Mouse (Mus musculus): ENCODE data around the gene Gng12. TPM values are rescaled to one million over a fixed set of nuclear protein-coding genes. Genes with fewer than 3 reads are reported as not detected.
A peak's percentile ranks its signal among the peaks of the same experiment; 100 is the strongest.

Gng12 gene
- polyA plus RNA-seq, 1 experiment: 32.4 TPM

DNA sequence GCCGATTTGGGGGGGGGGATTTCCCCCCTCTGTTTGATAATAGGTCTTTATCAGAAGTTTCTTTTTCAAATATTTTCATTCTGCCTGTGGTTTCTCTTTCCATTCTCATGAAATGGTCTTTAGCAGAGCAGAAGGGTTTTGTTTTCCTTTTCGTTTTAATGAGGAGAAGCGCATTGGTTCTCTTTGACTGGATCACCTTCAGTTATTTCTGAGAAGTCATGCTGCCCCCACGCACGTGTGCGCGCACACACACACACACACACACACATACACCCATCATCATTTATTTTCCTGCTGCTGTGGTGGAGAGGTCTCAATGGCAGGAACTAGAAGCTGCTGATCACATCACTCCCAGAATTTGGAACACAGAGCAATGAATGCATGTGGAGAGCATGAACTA lies 20.8 kb downstream of the Gng12 start:
- DNase-seq (ENCODE audit: low read depth): no peak

DNA sequence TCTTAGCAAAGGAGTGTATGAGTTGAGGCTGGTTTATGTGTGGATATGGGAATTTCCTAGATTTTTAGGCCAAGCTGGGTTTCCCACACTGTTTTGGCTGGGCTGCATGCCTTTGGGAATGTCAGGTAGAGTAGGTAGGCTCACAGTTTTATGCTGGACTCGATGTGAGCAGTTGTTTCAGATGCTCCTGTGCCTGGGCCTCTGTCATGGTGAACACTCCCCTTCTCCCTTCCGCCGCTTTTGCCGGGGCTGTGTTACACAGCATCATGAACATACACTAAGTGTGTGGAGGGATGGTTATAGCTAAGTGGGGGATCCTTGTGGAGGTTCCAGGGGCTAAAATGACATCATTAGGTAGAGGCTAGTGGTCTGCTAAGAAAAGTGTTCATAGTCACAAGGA lies 24.6 kb downstream of the Gng12 start:
- DNase-seq (ENCODE audit: low read depth): no peak

DNA sequence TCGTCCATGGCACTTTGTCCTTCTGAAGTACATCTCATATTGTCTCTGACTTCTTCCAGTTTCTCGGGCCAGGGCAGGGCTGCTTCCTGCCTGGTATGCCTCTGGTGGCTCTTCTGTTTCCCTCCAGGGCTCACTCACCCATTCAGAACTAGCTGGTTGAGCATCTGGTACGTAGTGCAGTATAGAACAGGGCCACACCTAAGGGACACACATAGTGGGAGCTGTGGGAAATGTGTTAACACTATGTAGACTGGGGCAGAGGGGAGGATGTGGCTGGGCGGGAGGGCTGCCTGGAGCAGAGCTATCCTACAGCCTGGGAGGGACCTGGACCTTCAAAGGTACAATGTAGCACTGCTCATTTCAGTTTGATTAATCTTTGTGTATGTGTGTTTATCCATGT lies 25.6 kb downstream of the Gng12 start:
- DNase-seq (ENCODE audit: low read depth): no peak

DNA sequence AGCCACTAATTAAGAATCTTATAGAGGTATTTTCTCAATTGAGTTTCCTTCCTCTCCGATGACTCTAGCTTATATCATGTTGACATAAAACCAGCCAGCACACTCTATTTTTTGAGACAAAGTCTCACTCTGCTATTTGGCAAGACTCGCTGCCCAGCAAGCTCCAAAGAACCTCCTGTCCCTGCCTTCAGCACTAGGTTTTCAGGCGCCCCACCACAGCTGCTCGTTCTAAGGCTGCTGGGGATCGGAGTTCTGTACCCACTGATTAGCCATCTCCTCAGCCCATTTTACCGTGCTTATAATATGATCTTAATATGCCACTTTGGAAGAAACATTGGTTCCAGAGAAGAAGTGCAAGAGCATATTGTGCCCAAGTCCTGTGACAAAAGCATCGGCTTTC lies 26.3 kb downstream of the Gng12 start:
- DNase-seq (ENCODE audit: low read depth): no peak

DNA sequence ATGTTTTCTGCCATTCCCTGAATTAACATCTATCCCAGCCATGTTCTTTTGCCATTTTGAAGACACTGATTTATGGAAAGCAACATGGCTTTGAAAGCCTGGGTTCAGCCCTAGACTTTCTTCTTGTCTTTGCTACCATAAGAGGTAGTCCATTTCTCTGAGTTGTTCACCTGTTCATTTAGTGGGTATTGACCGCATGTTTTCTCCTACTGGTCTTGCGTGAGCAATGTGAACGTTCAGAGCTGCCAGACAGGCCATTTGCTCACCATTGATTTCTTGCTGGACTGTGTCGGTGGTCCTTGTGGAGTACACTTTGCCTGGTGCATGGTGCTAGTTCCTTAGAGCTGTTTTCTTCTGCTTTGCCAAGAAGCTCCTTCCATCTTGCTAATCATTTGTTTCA lies 27.7 kb downstream of the Gng12 start:
- no peak for DNase-seq (ENCODE audit: low read depth)

DNA sequence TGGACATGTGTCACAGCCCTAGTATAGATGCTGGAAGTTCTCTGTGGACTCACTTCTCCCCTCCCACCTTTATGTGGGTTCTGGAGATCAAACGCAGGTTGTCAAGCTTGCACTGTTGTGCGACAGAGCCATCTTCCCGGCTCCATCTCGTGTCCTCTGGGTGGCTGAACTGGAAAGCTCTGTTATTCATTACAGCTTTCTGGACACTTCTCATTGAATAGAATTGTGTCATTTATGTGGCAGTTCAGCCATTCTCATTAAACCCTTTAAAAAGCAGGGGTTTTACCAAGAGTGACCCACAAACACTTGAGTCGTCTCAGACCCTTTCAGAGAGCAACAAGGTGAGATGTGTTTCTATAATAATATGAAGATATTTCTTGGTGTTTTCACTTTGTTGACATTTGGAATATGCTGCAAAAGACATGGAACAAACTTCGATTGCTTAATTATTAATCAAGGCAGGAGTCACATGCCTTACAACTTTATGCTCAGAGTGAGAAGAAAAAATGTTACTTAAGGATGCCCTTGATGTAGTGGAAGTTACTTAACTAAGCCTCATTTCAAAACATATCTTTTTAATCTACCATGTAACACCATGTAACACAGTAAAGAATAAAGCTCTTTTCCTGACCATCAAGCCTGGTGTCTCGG lies 28.2 kb downstream of the Gng12 start:
- DNase-seq (ENCODE audit: low read depth): no peak

DNA sequence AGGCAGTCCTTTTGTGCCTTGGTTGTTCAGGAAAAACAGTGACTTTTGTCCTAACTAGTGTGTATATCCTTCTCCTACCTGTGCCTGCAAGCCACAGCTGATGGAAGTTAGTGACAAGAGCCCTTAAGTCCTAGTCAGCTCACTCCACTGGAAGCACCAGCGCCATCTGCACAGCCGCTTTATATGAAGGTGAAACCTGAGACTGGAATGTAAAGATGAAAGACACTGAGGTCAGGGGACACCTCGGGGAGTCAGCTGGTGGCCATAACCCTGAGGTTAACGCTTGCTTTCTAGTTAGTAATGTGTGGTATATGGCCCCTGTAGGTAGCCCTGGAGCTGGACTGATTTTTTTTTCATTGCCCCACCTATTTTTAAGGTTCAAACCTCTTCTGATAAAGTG lies 30.1 kb downstream of the Gng12 start:
- DNase-seq (ENCODE audit: low read depth): no peak

DNA sequence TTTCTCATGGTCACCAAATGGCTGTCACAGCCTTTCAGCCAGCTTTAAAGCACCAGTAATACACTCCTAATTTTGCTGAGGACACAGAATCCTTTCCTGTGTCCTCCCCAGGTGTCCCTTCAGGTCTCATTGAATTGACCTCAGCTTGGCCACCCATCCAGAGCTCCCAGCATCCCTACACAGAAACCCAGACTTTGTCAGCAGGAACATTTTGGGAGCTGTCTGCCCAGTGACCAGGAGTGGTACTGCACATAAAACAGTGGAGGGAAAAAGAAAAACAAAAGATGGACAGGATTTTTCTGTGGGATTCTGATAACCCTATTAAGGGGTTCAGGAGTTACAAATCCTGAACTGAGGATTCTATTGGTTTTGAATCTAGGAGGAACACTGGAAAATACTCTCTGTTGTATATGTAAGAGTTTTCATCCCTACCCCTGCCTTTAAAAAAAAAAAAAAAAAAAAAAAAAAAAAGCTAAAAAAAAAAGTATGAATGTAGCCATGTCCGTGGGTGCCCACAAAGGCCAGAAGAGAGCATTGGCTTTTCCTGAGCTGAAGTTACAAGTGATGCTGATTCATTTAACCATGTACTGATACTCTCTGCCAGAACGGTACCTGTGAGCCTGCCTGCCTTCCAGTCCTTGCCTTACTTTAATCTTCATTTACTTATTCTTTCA lies 32.9 kb downstream of the Gng12 start:
- DNase-seq (ENCODE audit: low read depth): no peak

DNA sequence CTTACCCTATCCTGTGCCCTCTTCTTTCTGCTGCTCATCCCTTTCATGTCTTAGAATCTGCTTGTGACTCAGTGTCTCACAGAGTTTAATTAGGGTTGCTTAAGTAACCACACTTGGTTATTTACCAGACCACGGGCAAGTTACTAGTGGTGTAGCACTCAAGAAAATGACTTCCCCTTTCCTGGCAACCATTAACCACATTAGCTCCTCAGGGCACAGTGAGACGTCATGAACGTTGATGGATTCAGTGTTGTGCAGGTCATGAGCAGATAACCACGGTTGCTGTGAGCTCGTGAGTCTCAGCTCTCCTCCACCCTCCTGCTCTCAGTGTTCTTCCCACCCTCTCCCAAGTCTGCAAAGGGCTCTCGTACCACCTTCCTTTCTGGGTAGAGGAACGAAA lies 33.5 kb downstream of the Gng12 start:
- DNase-seq (ENCODE audit: low read depth): no peak

DNA sequence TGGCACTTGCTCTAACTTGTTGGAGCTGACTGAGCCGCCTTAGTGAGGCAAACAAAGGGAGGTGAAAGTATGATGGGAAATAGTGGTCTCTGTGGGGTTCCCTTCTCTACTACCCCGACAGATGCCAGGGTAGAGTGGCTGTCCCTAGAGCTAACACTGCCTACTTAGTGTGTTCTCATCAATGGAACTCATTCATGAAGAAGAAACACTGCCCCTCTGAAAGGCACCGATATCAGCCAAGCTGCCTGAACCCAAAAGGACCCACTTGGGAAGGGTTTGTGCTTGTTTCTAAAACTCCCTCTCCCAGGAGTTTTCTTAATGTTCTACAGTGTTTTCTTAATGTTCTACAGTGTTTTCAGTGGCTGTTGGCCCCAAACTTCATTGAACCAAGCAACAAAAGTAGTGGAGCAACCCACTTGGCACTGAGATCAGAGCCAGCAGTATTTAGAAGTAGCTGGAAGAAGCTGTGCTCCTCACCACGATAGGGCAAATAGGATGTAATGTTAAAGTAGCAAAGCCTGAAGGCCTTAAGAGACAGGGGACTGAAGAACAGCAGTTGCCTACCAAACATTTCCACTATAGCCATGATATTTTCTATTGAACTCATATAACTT lies 36.1 kb downstream of the Gng12 start:
- no peak for DNase-seq (ENCODE audit: low read depth)

DNA sequence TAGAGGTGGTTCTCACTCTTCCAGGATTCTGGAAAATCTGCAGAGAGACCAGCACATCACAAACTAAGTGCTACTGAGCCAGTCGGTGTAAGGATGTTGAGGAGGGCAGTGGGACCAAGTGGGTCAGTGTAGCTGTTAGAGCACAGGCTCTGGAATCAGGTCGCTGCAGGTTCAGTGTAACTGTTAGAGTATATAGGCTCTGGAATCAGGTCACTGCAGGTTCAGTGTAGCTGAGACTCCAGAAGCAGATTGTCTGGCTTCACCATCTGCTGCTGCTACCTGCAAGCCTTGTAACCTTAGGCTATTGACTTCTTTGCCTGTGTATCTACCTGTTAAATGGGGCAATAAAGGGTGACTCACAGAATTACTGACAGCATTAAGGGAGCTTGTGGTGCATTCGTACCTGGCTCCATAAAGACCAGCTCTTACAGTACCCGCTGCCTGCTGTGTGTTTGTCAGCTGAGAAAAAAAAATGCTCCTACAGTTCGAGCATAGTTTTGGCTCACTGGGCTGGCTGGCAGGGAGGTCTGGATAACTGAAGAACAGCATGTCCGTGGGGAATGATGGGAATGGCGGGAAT lies 44.5 kb downstream of the Gng12 start:
- DNase-seq (ENCODE audit: low read depth): no peak

DNA sequence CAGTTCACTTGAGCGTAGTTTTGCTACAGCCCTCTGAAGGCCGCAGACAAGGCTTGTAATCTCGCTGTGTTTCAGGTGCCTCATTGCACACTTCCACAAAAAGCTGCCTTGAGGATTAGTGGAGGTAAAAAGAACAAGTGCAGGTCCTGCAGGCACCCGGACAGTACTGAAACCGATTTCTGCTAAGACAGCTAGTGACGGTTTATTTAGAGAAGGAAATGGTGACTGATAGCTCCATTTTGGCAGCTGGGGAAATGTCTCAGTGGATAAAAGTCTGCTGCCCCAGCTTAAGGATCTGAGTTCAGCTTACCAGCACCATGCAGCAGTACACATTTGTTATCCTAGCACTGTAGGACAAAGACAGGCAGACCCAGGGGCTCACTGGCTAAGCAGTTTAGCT lies 45.6 kb downstream of the Gng12 start:
- DNase-seq (ENCODE audit: low read depth): no peak

DNA sequence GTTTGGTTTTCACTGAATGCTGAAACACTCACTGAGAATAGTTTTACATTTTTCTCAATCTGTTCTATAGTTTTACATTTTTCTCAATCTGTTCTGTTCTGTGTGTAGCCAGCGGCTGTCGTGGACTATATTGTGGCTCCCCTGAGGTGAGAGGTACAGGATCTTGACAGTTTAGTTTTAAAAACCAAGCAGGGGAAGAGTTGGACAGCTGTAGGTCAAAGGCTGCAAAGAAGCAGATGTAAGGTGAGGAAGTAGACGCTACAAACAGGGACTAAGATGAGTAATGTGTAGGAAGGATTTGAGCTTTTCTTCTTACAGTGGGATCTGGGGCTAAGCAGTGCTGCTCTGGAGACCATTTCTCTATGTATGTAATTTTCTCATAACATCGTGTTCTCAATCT lies 46.6 kb downstream of the Gng12 start:
- no peak for DNase-seq (ENCODE audit: low read depth)

DNA sequence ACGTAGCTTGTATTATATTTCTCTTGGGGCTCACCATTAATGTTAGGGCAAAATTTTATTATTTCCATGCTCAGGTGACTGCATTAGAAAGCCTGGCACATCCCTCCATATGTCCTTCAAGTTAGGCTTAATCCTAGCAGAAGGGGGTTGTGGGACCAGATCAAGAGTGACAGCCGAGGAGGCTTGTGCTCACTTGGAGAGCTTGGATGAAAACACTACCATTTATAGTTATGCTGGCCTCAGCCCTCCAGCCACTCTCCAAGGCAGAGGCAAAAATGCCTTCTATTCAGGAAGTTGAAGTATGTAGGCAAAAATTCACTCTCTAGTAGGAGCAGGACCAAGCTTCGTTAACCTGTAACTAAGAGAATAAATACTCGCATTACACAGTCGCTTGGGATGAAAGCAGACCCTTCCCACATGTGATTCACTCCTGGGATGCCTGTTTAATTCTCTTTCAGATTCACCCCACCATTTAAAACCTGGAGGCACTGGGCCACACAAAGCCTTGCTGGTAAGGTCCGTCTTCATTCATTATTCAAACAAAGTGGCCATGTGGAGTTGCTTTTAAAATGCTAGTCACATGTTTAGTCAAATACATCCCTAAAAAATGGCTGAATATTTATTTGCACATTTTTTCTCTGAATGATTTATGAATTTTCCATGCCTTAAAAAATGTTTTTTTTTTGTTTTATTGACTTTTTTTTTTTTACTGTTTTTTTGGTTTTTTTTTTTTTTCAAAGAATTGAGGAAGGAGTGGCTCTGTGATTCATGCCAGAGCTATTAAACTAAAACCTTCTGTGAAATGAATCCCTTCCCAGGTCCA lies 47.4 kb downstream of the Gng12 start:
- no peak for DNase-seq (ENCODE audit: low read depth)

DNA sequence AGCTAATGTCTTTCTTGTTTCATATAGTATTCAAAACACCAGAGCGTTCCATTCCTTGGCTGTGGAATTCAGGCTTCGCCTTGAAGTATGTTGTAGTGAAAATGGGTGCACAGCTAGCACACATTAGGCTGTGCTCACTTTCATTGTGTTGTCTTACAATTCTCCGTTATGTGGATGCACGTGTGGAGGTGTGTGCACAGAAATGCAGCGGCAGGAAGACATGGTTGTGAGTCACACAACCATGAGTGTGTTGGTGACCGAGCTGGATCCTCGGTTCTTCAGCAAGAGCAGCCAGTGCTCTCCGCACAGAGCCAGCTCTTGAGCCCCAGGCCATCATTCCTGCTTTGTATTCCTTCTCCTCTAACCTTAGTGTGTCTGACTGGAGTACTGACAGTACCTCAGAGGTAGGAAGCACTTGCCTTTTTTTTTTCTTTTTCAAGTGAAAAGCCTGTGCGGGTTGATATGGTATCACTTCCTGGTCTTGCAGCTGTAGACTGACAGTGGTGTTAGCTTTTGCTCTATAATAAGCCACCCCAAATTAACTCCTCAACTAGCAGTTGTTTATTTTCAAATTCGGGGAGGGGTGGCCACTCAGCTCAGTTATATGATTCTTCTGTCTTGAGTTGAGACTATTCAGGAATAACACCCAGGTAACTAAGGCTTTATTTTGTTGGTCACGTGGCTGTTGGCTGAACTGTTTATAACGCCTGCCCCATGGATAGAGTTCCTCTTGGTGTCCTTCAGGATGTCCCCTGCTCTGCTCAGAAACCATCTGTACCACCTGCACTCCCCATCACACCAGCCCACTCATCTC lies 48.2 kb downstream of the Gng12 start:
- no peak for DNase-seq (ENCODE audit: low read depth)

DNA sequence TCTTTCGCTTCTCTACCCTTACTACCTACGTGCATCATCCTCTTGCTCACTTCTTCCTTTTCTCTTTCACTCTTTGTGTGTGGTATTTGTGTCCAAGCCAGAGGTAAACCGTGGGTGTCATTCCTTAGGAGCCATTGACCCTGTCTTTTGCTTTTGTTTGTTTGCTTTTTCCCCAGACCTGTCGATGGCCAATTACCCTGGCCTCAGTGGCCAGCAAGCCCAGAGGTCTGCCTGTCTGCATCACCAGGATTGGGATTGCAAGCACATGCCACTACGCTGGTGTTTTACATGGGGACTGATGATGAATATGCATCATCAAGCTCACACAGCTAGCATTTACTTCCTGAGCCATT lies 48.8 kb downstream of the Gng12 start:
- DNase-seq (ENCODE audit: low read depth): no peak

DNA sequence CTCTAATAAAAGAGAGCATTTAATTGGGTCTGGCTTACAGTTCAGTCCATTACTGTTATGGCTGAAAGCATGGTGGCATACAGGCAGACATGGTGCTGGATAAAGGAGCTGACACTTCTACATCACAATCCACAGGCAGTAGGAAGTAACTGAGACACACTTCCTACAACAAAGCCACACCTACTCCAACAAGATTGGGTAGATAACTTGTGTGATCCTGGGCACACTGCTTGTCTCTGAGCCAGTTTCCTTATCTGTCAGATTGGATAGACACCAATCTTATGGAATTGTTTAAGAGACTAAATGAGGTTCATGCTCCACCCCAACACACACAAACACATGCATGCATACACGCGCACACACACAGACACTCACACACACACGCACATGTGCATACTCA lies 51.9 kb downstream of the Gng12 start:
- no peak for DNase-seq (ENCODE audit: low read depth)

DNA sequence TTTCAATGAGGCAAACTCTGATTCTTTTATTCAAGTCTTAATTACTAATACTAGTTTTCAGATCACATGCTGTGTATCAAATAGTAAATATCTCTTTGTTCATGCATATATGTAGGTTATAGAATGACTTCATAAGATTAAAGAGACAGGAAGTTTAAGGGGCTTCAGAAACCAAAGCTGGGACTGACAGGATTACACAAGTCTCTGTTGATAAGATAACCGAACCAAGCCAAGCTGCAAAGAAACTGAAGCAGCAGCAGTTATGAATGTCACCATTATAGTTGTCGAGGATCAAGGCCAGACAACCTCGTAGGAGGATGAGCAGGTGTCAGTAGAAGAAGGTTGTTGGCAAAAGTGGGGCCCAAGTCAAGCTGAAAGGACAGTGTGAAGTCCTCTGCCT lies 52.7 kb downstream of the Gng12 start:
- DNase-seq (ENCODE audit: low read depth): no peak

DNA sequence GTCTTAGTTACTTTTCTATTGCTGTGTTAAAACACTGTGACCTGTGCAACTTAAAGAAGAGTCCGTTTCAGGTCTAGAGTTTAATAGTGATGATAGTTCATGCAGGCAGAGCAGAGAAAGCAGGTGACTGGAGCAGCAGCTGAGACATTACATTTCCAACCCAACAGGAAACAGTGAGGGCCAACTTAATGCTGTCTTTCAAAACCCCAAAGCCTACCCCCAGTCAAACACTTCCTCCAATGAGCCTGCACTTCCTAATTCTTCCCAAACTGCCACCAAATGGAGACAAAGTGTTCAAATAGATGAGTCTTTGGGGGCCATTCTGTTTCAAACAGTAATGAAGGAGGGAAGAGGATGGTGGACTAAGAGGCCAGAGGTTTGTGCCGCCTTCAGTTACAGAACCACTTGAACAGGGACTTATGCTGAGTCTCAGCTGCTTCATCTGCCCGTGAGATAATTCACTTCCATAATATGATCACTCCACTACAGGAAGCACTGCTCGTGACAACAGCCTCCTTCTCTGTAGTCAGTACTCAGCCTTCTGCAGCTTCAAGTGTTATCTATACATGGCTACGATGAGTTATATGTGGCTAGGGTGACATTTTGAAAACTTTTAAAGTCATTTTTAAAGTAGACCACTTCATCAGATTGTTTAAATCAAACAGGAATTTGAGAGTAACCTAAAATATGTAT lies 55.7 kb downstream of the Gng12 start:
- DNase-seq (ENCODE audit: low read depth): no peak

DNA sequence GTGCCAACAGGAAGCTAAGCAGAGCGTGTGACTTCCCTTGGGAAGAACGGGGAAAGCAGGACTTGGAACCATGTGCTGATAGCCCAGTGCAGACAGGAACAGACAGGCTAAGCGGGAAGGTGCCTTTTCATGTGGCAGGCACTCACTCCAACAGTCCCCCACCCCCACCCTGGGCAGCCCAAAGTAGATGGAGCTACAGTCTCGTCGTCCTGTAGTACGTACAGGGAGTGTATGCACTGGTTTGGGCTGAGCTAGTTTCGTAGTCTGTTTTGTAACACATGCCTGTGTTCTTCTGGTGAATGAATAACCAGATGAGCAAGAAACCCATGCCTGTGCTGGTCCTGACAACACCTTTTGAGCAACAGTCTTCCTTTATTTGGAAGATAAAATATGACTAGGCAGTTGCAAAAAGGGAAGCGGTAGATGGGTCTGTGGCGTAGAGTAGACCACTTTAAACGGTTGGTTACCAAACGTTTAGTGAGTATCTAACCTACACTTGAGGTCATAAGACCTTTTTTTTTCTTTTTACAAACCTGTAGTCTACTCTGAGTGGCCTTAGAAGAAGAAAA lies 57.8 kb downstream of the Gng12 start:
- peak; percentile 64 for DNase-seq (ENCODE audit: low read depth)
